Mouse (Mus musculus) MEL (cell line): ENCODE data around the gene Higd1b. TPM values are rescaled to one million over a fixed set of nuclear protein-coding genes. Genes with fewer than 3 reads are reported as not detected.

Experiments
- DNase-seq: peaks from one replicate; pipeline ENCODE4 v3.0.0; 2011; ENCODE audit warnings: low read depth, low spot score
- H3K27ac ChIP-seq: 2 replicates; pipeline ENCODE4 v1.5.1; 2012; ENCODE audit warnings: low read depth, mild to moderate bottlenecking, control low read depth, low read length, moderate library complexity; ENCODE audit not compliant: control insufficient read depth
- H3K27me3 ChIP-seq, 2 experiments: fragments of 150-350 bp in 1 of 2; sonication (generic) in 1 of 2; 2 replicates each; pipeline ENCODE4 v1.6.1; 2012; ENCODE audit warnings: low read length in 2 of 2, mild to moderate bottlenecking in 2 of 2, improper control_type of control experiment in 1 of 2, moderate library complexity in 1 of 2; ENCODE audit not compliant: insufficient read depth in 2 of 2, control insufficient read depth in 1 of 2
- H3K36me3 ChIP-seq, 2 experiments: 2 replicates each; pipeline ENCODE4 v1.6.1; 2012 to 2014; ENCODE audit warnings: low read length in 2 of 2, improper control_type of control experiment in 1 of 2, inconsistent platforms in 1 of 2, mild to moderate bottlenecking in 1 of 2; ENCODE audit not compliant: insufficient read depth in 2 of 2, control insufficient read depth in 1 of 2
- H3K4me1 ChIP-seq, 2 experiments: fragments of 150-350 bp in 1 of 2; sonication (generic) in 1 of 2; 2 replicates each; pipeline ENCODE4 v1.6.1; 2012; ENCODE audit warnings: low read length in 2 of 2, improper control_type of control experiment in 1 of 2, mild to moderate bottlenecking in 1 of 2; ENCODE audit not compliant: insufficient read depth in 2 of 2, control insufficient read depth in 1 of 2
- H3K4me3 ChIP-seq, 2 experiments: fragments of 150-350 bp in 1 of 2; sonication (generic) in 1 of 2; 2 replicates each; pipeline ENCODE4 v1.5.1; 2012; ENCODE audit warnings: low read depth in 2 of 2, low read length in 2 of 2, mild to moderate bottlenecking in 2 of 2, moderate library complexity in 2 of 2, control low read depth in 1 of 2, improper control_type of control experiment in 1 of 2; ENCODE audit not compliant: control insufficient read depth in 1 of 2, insufficient read depth in 1 of 2
- H3K79me2 ChIP-seq: 2 replicates; pipeline ENCODE4 v1.6.1; 2012; ENCODE audit warnings: mild to moderate bottlenecking, low read length, moderate library complexity; ENCODE audit not compliant: control insufficient read depth, poor library complexity, insufficient read depth
- H3K9ac ChIP-seq: 2 replicates; pipeline ENCODE4 v1.6.1; 2012; ENCODE audit warnings: low read depth, mild to moderate bottlenecking, control low read depth, low read length, moderate library complexity; ENCODE audit not compliant: control insufficient read depth, poor library complexity, severe bottlenecking
- H3K9me3 ChIP-seq: fragments of 150-350 bp; sonication (generic); replicated peaks from 2 replicates; pipeline ENCODE4 v1.6.1; 2012; ENCODE audit warnings: mild to moderate bottlenecking, low read length, improper control_type of control experiment, moderate library complexity; ENCODE audit not compliant: insufficient read depth
- CHD1 ChIP-seq: IDR thresholded peaks from 2 replicates; pipeline ENCODE4 v1.6.1; 2012; ENCODE audit warnings: low read depth, mild to moderate bottlenecking, inconsistent platforms, low read length, improper control_type of control experiment
- CHD2 ChIP-seq: IDR thresholded peaks from 2 replicates; pipeline ENCODE4 v1.6.1; 2011; ENCODE audit warnings: low read length, improper control_type of control experiment
- CTCF ChIP-seq, 3 experiments: IDR thresholded peaks in 2 of 3; conservative IDR thresholded peaks in 1 of 3; 2 replicates each; pipeline ENCODE4 v1.5.1; 2011 to 2012; ENCODE audit warnings: low read length in 3 of 3, low read depth in 2 of 3, mild to moderate bottlenecking in 2 of 3, improper control_type of control experiment in 1 of 3, inconsistent platforms in 1 of 3, mixed read lengths in 1 of 3, moderate library complexity in 1 of 3; ENCODE audit not compliant: control insufficient read depth in 1 of 3, insufficient read depth in 1 of 3, poor library complexity in 1 of 3, severe bottlenecking in 1 of 3
- E2F4 ChIP-seq: IDR thresholded peaks from 2 replicates; pipeline ENCODE4 v1.6.1; 2011; ENCODE audit warnings: low read depth, low read length, improper control_type of control experiment, borderline replicate concordance
- ELF1 ChIP-seq: IDR thresholded peaks from 2 replicates; pipeline ENCODE4 v1.6.1; 2014; ENCODE audit warnings: low read depth, mild to moderate bottlenecking, inconsistent platforms, low read length, improper control_type of control experiment, moderate library complexity
- EP300 ChIP-seq, 2 experiments: IDR thresholded peaks; 2 replicates each; pipeline ENCODE4 v1.6.1; 2011; ENCODE audit warnings: improper control_type of control experiment in 2 of 2, low read length in 2 of 2, low read depth in 1 of 2, mild to moderate bottlenecking in 1 of 2
- ETS1 ChIP-seq: IDR thresholded peaks from 2 replicates; pipeline ENCODE4 v1.6.1; 2012; ENCODE audit warnings: low read depth, mild to moderate bottlenecking, inconsistent platforms, low read length, improper control_type of control experiment, moderate library complexity
- GABPA ChIP-seq: IDR thresholded peaks from 2 replicates; pipeline ENCODE4 v1.6.1; 2012; ENCODE audit warnings: low read depth, mild to moderate bottlenecking, inconsistent platforms, low read length, improper control_type of control experiment, moderate library complexity
- GATA1 ChIP-seq: IDR thresholded peaks from 2 replicates; pipeline ENCODE4 v1.6.1; 2011; ENCODE audit warnings: low read depth, low read length, improper control_type of control experiment
- HCFC1 ChIP-seq: IDR thresholded peaks from 2 replicates; pipeline ENCODE4 v1.6.1; 2012; ENCODE audit warnings: low read depth, mild to moderate bottlenecking, inconsistent platforms, low read length, improper control_type of control experiment, moderate library complexity
- JUND ChIP-seq: IDR thresholded peaks from 2 replicates; pipeline ENCODE4 v1.6.1; 2011; ENCODE audit warnings: low read depth, mild to moderate bottlenecking, improper control_type of control experiment, low read length
- KAT2A ChIP-seq: conservative IDR thresholded peaks from 2 replicates; pipeline ENCODE4 v1.6.1; 2012; ENCODE audit warnings: low read depth, low read length, improper control_type of control experiment, inconsistent platforms
- MAFK ChIP-seq: IDR thresholded peaks from 2 replicates; pipeline ENCODE4 v1.6.1; 2011; ENCODE audit warnings: low read depth, mild to moderate bottlenecking, low read length, improper control_type of control experiment, borderline replicate concordance
- MAX ChIP-seq: IDR thresholded peaks from 2 replicates; pipeline ENCODE4 v1.6.1; 2011; ENCODE audit warnings: low read length, improper control_type of control experiment
- MEF2A ChIP-seq: IDR thresholded peaks from 2 replicates; pipeline ENCODE4 v1.6.1; 2014; ENCODE audit warnings: low read depth, mild to moderate bottlenecking, inconsistent platforms, low read length, improper control_type of control experiment; ENCODE audit not compliant: poor library complexity, insufficient replicate concordance, severe bottlenecking; ENCODE audit errors: extremely low read depth
- MXI1 ChIP-seq: IDR thresholded peaks from 2 replicates; pipeline ENCODE4 v1.6.1; 2011; ENCODE audit warnings: mild to moderate bottlenecking, low read depth, low read length, improper control_type of control experiment
- MYC ChIP-seq: IDR thresholded peaks from 2 replicates; pipeline ENCODE4 v1.6.1; 2011; ENCODE audit warnings: low read depth, mild to moderate bottlenecking, low read length, improper control_type of control experiment, moderate library complexity
- NELFE ChIP-seq: IDR thresholded peaks from 2 replicates; pipeline ENCODE4 v1.6.1; 2011; ENCODE audit warnings: low read depth, low read length, improper control_type of control experiment
- NRF1 ChIP-seq: IDR thresholded peaks from 2 replicates; pipeline ENCODE4 v1.6.1; 2014; ENCODE audit warnings: low read depth, mild to moderate bottlenecking, inconsistent platforms, low read length, improper control_type of control experiment, moderate library complexity; ENCODE audit not compliant: poor library complexity, insufficient read depth, severe bottlenecking
- POLR2A ChIP-seq, 2 experiments: IDR thresholded peaks; 2 replicates each; pipeline ENCODE4 v1.6.1; 2011 to 2012; ENCODE audit warnings: low read length in 2 of 2, mild to moderate bottlenecking in 2 of 2, control low read depth in 1 of 2, improper control_type of control experiment in 1 of 2, low read depth in 1 of 2, moderate library complexity in 1 of 2; ENCODE audit not compliant: control insufficient read depth in 1 of 2, insufficient read depth in 1 of 2, poor library complexity in 1 of 2
- POLR2AphosphoS2 ChIP-seq: IDR thresholded peaks from 2 replicates; pipeline ENCODE4 v1.6.1; 2011; ENCODE audit warnings: low read length, improper control_type of control experiment
- POLR2AphosphoS5 ChIP-seq: IDR thresholded peaks from 2 replicates; pipeline ENCODE4 v1.6.1; 2012; ENCODE audit warnings: low read depth, borderline replicate concordance, mild to moderate bottlenecking, inconsistent platforms, low read length, moderate library complexity, mixed read lengths
- RAD21 ChIP-seq: IDR thresholded peaks from 2 replicates; pipeline ENCODE4 v1.6.1; 2011; ENCODE audit warnings: mild to moderate bottlenecking, low read depth, low read length, improper control_type of control experiment
- RCOR1 ChIP-seq: IDR thresholded peaks from 2 replicates; pipeline ENCODE4 v1.6.1; 2012; ENCODE audit warnings: low read depth, mild to moderate bottlenecking, inconsistent platforms, low read length, improper control_type of control experiment
- SIN3A ChIP-seq: IDR thresholded peaks from 2 replicates; pipeline ENCODE4 v1.6.1; 2012; ENCODE audit warnings: low read length, improper control_type of control experiment, inconsistent platforms
- SMC3 ChIP-seq: IDR thresholded peaks from 2 replicates; pipeline ENCODE4 v1.6.1; 2011; ENCODE audit warnings: low read depth, low read length, improper control_type of control experiment
- TAL1 ChIP-seq: IDR thresholded peaks from 2 replicates; pipeline ENCODE4 v1.6.1; 2012; ENCODE audit warnings: mild to moderate bottlenecking, inconsistent platforms, low read length, moderate library complexity, mixed read lengths
- TBP ChIP-seq: IDR thresholded peaks from 2 replicates; pipeline ENCODE4 v1.8.0; 2011; ENCODE audit warnings: low read depth, low read length, improper control_type of control experiment
- TCF12 ChIP-seq: IDR thresholded peaks from 2 replicates; pipeline ENCODE4 v1.6.1; 2014; ENCODE audit warnings: low read depth, mild to moderate bottlenecking, inconsistent platforms, low read length, improper control_type of control experiment, moderate library complexity
- UBTF ChIP-seq: IDR thresholded peaks from 2 replicates; pipeline ENCODE4 v1.6.1; 2012; ENCODE audit warnings: low read depth, mild to moderate bottlenecking, inconsistent platforms, low read length, improper control_type of control experiment, moderate library complexity, borderline replicate concordance; ENCODE audit not compliant: insufficient read depth
- USF1 ChIP-seq: IDR thresholded peaks from 2 replicates; pipeline ENCODE4 v1.6.1; 2014; ENCODE audit warnings: low read depth, mild to moderate bottlenecking, inconsistent platforms, low read length, improper control_type of control experiment, moderate library complexity
- USF2 ChIP-seq, 2 experiments: IDR thresholded peaks; 2 replicates each; pipeline ENCODE4 v1.6.1; 2011 to 2012; ENCODE audit warnings: improper control_type of control experiment in 2 of 2, low read length in 2 of 2, borderline replicate concordance in 1 of 2, inconsistent platforms in 1 of 2, low read depth in 1 of 2, mild to moderate bottlenecking in 1 of 2; ENCODE audit not compliant: insufficient read depth in 1 of 2
- ZC3H11A ChIP-seq: IDR thresholded peaks from 2 replicates; pipeline ENCODE4 v1.6.1; 2012; ENCODE audit warnings: low read depth, mild to moderate bottlenecking, inconsistent platforms, low read length, improper control_type of control experiment
- ZKSCAN1 ChIP-seq: IDR thresholded peaks from 2 replicates; pipeline ENCODE4 v1.6.1; 2012; ENCODE audit warnings: low read depth, mild to moderate bottlenecking, inconsistent platforms, low read length, improper control_type of control experiment, moderate library complexity
- ZMIZ1 ChIP-seq: IDR thresholded peaks from 2 replicates; pipeline ENCODE4 v1.6.1; 2012; ENCODE audit warnings: low read depth, mild to moderate bottlenecking, inconsistent platforms, low read length, improper control_type of control experiment, moderate library complexity
- ZNF384 ChIP-seq: IDR thresholded peaks from 2 replicates; pipeline ENCODE4 v1.6.1; 2012; ENCODE audit warnings: low read depth, mild to moderate bottlenecking, inconsistent platforms, low read length, improper control_type of control experiment
- polyA plus RNA-seq, 2 experiments: library from polyadenylated mRNA; stranded (reverse) in 1 of 2; unstranded in 1 of 2; fragments of >175 nt in 1 of 2; fragments of >200 nt in 1 of 2; gene quantifications; 2 replicates each; pipeline versions ENCODE4 v1.2.1 to v1.2.4; 2012; ENCODE audit warnings: low replicate concordance in 2 of 2, low read depth in 1 of 2; ENCODE audit not compliant: insufficient read length in 2 of 2, insufficient read depth in 1 of 2, missing spikeins in 1 of 2
- total RNA-seq: library from RNA; depleted of rRNA; stranded (reverse); fragments of 300-350 nt; gene quantifications from 2 replicates; pipeline ENCODE4 v1.2.3, GENCODE M21; 2012

The Higd1b gene
- total and polyA plus RNA-seq, 3 experiments: not detected

DNA sequence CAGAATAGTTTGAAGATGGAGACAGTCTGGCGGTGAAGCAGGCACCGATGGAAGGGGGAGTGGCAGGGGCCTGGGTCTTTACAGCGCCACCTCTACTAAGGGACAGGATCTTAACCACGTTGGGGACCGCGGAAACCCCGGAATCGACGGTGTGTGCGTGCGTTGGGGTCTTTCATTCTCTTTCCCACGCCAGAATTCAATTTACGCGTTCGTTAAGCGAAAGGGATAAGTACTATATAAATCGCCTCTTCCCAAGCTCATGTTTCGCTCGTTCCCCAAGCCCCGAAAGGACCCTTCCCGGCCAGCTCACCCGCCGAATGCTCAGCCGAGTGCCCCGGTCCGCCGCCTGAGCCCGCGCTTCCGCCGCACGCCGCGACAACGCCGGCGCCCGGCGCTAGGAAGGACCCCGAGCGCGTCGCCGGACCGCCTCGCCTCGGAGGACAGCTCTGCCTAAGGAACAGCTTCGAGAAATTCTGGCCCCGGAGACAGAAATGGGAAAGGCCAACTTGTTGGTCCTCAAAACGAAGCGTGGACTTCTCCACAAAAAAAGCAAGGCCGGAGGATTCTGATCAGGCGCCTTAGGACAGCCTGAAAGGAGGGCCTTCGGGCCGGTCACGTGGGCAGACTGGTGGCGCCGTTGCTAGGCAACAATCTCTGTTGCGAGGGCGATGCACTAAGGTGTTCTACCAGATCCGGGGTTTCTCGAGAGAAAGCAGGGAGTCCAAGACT is 45.1 kb downstream of the Higd1b start, which contains the start of the genes Eftud2 and Ccdc103:
Eftud2 (minus strand) TSS at position 401 of the 729 bp plus-strand sequence.
Ccdc103 (plus strand) TSS at position 620 of the 729 bp plus-strand sequence.
- peaks cover 0 to 28% of the 10 kb centered on the region in 2 experiments; a peak in 3 of 4 replicates for H3K4me1 ChIP-seq
- peak within 1 kb of the TSS; percentile 89 for H3K9ac ChIP-seq

DNA sequence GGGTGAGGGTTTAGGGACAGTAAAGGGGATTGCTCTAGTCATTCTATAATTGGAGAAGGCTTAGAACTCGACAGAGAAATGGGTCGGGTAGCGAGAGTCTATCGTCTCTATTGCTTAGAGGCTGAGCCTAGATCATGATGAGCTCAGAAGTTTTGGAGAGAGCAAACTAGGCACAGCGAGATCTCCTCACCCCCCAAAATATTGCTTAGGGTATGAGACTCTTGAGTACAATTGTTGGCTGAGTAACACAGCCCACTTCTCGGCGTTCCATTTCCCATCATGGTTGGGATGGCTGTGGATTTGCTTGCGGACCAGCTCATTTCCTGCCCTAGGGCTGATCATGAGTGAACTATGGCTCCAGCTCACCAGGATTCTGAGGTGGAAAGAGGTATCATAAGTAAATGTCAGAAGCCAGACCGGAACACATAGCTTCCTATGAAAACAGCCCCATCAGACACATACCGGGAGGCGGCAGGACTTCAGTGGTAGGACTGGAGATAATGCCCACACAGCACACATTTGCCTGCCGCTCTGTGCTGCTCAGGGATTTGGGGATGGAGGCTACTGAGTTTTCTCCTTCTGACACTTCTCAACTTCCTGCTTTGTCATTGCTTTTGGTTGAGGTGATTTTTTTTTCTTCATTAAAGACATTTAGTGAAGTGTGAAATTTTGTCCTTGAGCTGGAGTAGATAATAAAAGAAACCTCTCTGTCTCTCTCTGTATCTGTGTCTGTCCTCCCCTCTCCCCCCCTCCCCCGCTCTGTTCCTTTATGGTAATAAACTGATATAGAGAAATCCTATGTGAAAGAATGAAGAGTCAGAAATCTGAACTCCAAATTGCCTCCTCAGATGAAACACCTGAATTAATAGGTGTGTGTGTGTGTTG is 45.9 kb downstream of the Higd1b start:
- peak overlapping the region; percentile 40 to 68 for H3K4me3 ChIP-seq
- peaks cover 7 to 22% of the 10 kb centered on the region in 2 experiments for H3K36me3 ChIP-seq
- H3K4me1 ChIP-seq: peaks cover 0 to 28% of the 10 kb centered on the region in 2 experiments; a peak in 3 of 4 replicates
- no peaks in the 10 kb centered on the region for H3K9me3 ChIP-seq
- no peaks in the 10 kb centered on the region for H3K27me3 ChIP-seq
- H3K79me2 ChIP-seq: peaks cover 25% of the 10 kb centered on the region
- H3K9ac ChIP-seq: peak overlapping the region; percentile 89
- peak overlapping the region; percentile 90 for H3K27ac ChIP-seq
- peak; percentile 79 for DNase-seq
- TF ChIP-seq SIN3A (peak; percentile 45; the same call in 1 of the 2 replicates), TCF12 (no peak), GABPA (no peak), POLR2AphosphoS2 (no peak), ZKSCAN1 (no peak), ZC3H11A (no peak), POLR2A (IDR thresholded peaks at IDR 0.05; ENCODE audit: control insufficient read depth in 1 of 2, insufficient read depth in 1 of 2, low read depth in 1 of 2, low read length in 2 of 2, poor library complexity in 1 of 2) (no peak; a peak in 1 of 4 replicates), CHD2 (no peak), MAFK (no peak), POLR2AphosphoS5 (no peak), TBP (peak; percentile 47; the same call in 1 of the 2 replicates), ZMIZ1 (no peak), GATA1 (peak; percentile 75), E2F4 (no peak)

More for the DNA sequence above, 45.1 kb downstream of the Higd1b start, which contains the start of the genes Eftud2 and Ccdc103:
- H3K27me3 ChIP-seq: no peaks in the 10 kb centered on the region
- DNase-seq: peak; percentile 98
- H3K36me3 ChIP-seq: peaks cover 10 to 22% of the 10 kb centered on the region in 2 experiments
- no peaks in the 10 kb centered on the region for H3K9me3 ChIP-seq
- peaks cover 25% of the 10 kb centered on the region for H3K79me2 ChIP-seq
- H3K27ac ChIP-seq: peak within 1 kb of the TSS; percentile 90
- TF ChIP-seq KAT2A: peak; percentile 86; the same call in 1 of the 2 replicates
- TF ChIP-seq MAFK: no peak
- no peak for TF ChIP-seq SMC3
- peak; percentile 99 for TF ChIP-seq SIN3A
- peak; percentile 33; the same call in 1 of the 2 replicates for TF ChIP-seq NRF1
- TF ChIP-seq CTCF (IDR thresholded peaks at IDR 0.05 in 2 of 3, conservative IDR thresholded peaks at IDR 0.05 in 1 of 3; ENCODE audit: control insufficient read depth in 1 of 3, insufficient read depth in 1 of 3, low read depth in 2 of 3, low read length in 3 of 3, poor library complexity in 1 of 3, severe bottlenecking in 1 of 3): peak in 2 of 3 experiments; percentile 4 to 32; a peak in 1 of 6 replicates
- TF ChIP-seq ZNF384: no peak
- TF ChIP-seq GATA1: peak; percentile 97
- no peak for TF ChIP-seq CHD1
- TF ChIP-seq ZKSCAN1: no peak
- peak; percentile 91 to 99 for TF ChIP-seq POLR2A (IDR thresholded peaks at IDR 0.05; ENCODE audit: control insufficient read depth in 1 of 2, insufficient read depth in 1 of 2, low read depth in 1 of 2, low read length in 2 of 2, poor library complexity in 1 of 2)
- 0 out of 2 replicates have a peak, but pooled peaks have one; percentile 26 for TF ChIP-seq ETS1
- TF ChIP-seq USF1: peak; percentile 100
- peak; percentile 84 for TF ChIP-seq TBP
- TF ChIP-seq RAD21: no peak
- peak; percentile 22; the same call in 1 of the 2 replicates for TF ChIP-seq TAL1
- TF ChIP-seq TCF12: peak; percentile 52
- TF ChIP-seq ZMIZ1: peak; percentile 91
- TF ChIP-seq E2F4: no peak
- peak; percentile 93 to 98 for TF ChIP-seq USF2 (IDR thresholded peaks at IDR 0.05; ENCODE audit: borderline replicate concordance in 1 of 2, insufficient read depth in 1 of 2, low read depth in 1 of 2, low read length in 2 of 2)
- TF ChIP-seq MAX: peak; percentile 100
- peak; percentile 94 for TF ChIP-seq ELF1
- TF ChIP-seq EP300 (IDR thresholded peaks at IDR 0.05; ENCODE audit: low read depth in 1 of 2, low read length in 2 of 2): peak in 1 of 2 experiments; percentile 69; a peak in 2 of 4 replicates
- TF ChIP-seq HCFC1: peak; percentile 96
- no peak for TF ChIP-seq ZC3H11A
- no peak for TF ChIP-seq JUND
- peak; percentile 99 for TF ChIP-seq NELFE
- peak; percentile 96 for TF ChIP-seq POLR2AphosphoS2
- TF ChIP-seq CHD2: no peak
- TF ChIP-seq RCOR1: no peak; the same call in 1 of the 2 replicates
- TF ChIP-seq MYC: peak; percentile 82
- no peak for TF ChIP-seq MEF2A
- peak; percentile 97 for TF ChIP-seq MXI1
- TF ChIP-seq UBTF: no peak
- H3K4me3 ChIP-seq: peak within 1 kb of the TSS; percentile 55 to 68
